Mouse (Mus musculus): ENCODE measurements at regions not wholly inside any gene's neighbourhood (a gene's known extent, or its start where the extent isn't known, plus 50 kb on each side); places are given as distances from the start of the nearest gene placed in this dataset.

GRCm38 (mm10) chr5:118355691-118356337, 110.8 kb downstream of the 2410131K14Rik start:
- no peak for ATAC-seq (ENCODE audit: low FRiP score, low read depth)
- Histone ChIP-seq H3K36me3 (no peaks in the 10 kb centered on the region), H3K27me3 (replicated peaks) (no peaks in the 10 kb centered on the region), H3K4me1 (peaks cover 17% of the 10 kb centered on the region), H3K9ac (no peak overlapping the region), H3K9me3 (no peaks in the 10 kb centered on the region), H3K4me2 (replicated peaks) (no peak overlapping the region), H3K27ac (no peak overlapping the region), H3K4me3 (no peak overlapping the region)
- WGBS: 56% methylated on average over 11 of the region's 11 CpGs

GRCm38 (mm10) chr5:118359646-118360373, 114.8 kb downstream of the 2410131K14Rik start:
- Histone ChIP-seq H3K4me3 (no peak overlapping the region), H3K9me3 (no peaks in the 10 kb centered on the region), H3K27ac (no peak overlapping the region), H3K4me1 (peaks cover 16% of the 10 kb centered on the region), H3K4me2 (replicated peaks) (no peak overlapping the region), H3K27me3 (replicated peaks) (no peaks in the 10 kb centered on the region), H3K9ac (no peak overlapping the region), H3K36me3 (no peaks in the 10 kb centered on the region)
- 67% methylated on average over 13 of the region's 13 CpGs for WGBS
- no peak for ATAC-seq (ENCODE audit: low FRiP score, low read depth)

- ATAC-seq (ENCODE audit: low FRiP score, low read depth): no peak
- no peaks in the 10 kb centered on the region for H3K27me3 ChIP-seq (replicated peaks)
- WGBS: 77% methylated on average over 16 of the region's 16 CpGs
- no peak overlapping the region for H3K4me3 ChIP-seq
- H3K9me3 ChIP-seq: no peaks in the 10 kb centered on the region
- no peak overlapping the region for H3K9ac ChIP-seq
- no peaks in the 10 kb centered on the region for H3K36me3 ChIP-seq
- H3K4me2 ChIP-seq (replicated peaks): no peak overlapping the region
- H3K27ac ChIP-seq: no peak overlapping the region
- peaks cover 18% of the 10 kb centered on the region for H3K4me1 ChIP-seq
These were observed 115.5 kb downstream of the 2410131K14Rik start for GRCm38 (mm10) chr5:118360374-118361064.

- Histone ChIP-seq H3K9me3 (no peaks in the 10 kb centered on the region), H3K27me3 (replicated peaks) (no peaks in the 10 kb centered on the region), H3K36me3 (no peaks in the 10 kb centered on the region), H3K9ac (no peak overlapping the region), H3K4me1 (peaks cover 16% of the 10 kb centered on the region), H3K27ac (no peak overlapping the region), H3K4me2 (replicated peaks) (no peak overlapping the region), H3K4me3 (no peak overlapping the region)
- WGBS: 85% methylated on average over 13 of the region's 13 CpGs
- ATAC-seq (ENCODE audit: low FRiP score, low read depth): no peak
These were observed 116.3 kb downstream of the 2410131K14Rik start for GRCm38 (mm10) chr5:118361133-118361852.

- no peak overlapping the region for H3K9ac ChIP-seq
- no peaks in the 10 kb centered on the region for H3K27me3 ChIP-seq (replicated peaks)
- H3K9me3 ChIP-seq: no peaks in the 10 kb centered on the region
- H3K27ac ChIP-seq: no peak overlapping the region
- ATAC-seq (ENCODE audit: low FRiP score, low read depth): no peak
- WGBS: 80% methylated on average over 8 of the region's 8 CpGs
- H3K4me3 ChIP-seq: no peak overlapping the region
- H3K36me3 ChIP-seq: no peaks in the 10 kb centered on the region
- peaks cover 16% of the 10 kb centered on the region for H3K4me1 ChIP-seq
- no peak overlapping the region for H3K4me2 ChIP-seq (replicated peaks)
These were observed 116.9 kb downstream of the 2410131K14Rik start for GRCm38 (mm10) chr5:118361853-118362406.

GRCm38 (mm10) chr5:118362738-118363137, 117.7 kb downstream of the 2410131K14Rik start:
- 69% methylated on average over 4 of the region's 4 CpGs for WGBS
- H3K4me3 ChIP-seq: no peak overlapping the region
- no peak overlapping the region for H3K9ac ChIP-seq
- no peak overlapping the region for H3K27ac ChIP-seq
- no peaks in the 10 kb centered on the region for H3K27me3 ChIP-seq (replicated peaks)
- ATAC-seq (ENCODE audit: low FRiP score, low read depth): no peak
- peaks cover 16% of the 10 kb centered on the region for H3K4me1 ChIP-seq
- no peaks in the 10 kb centered on the region for H3K36me3 ChIP-seq
- no peaks in the 10 kb centered on the region for H3K9me3 ChIP-seq
- H3K4me2 ChIP-seq (replicated peaks): no peak overlapping the region

GRCm38 (mm10) chr5:118363154-118363553, 118.1 kb downstream of the 2410131K14Rik start:
- Histone ChIP-seq H3K27me3 (replicated peaks) (no peaks in the 10 kb centered on the region), H3K9ac (no peak overlapping the region), H3K36me3 (no peaks in the 10 kb centered on the region), H3K27ac (no peak overlapping the region), H3K4me3 (no peak overlapping the region), H3K4me1 (peaks cover 16% of the 10 kb centered on the region), H3K9me3 (no peaks in the 10 kb centered on the region), H3K4me2 (replicated peaks) (no peak overlapping the region)
- WGBS: 74% methylated on average over 6 of the region's 6 CpGs
- no peak for ATAC-seq (ENCODE audit: low FRiP score, low read depth)

GRCm38 (mm10) chr5:118364646-118365045, 119.6 kb downstream of the 2410131K14Rik start:
- Histone ChIP-seq H3K4me1 (peaks cover 16% of the 10 kb centered on the region), H3K9me3 (no peaks in the 10 kb centered on the region), H3K4me2 (replicated peaks) (no peak overlapping the region), H3K4me3 (no peak overlapping the region), H3K9ac (no peak overlapping the region), H3K27ac (no peak overlapping the region), H3K36me3 (no peaks in the 10 kb centered on the region), H3K27me3 (replicated peaks) (no peaks in the 10 kb centered on the region)
- 93% methylated on average over 4 of the region's 4 CpGs for WGBS
- no peak for ATAC-seq (ENCODE audit: low FRiP score, low read depth)

GRCm38 (mm10) chr5:118365196-118365595, 120.2 kb downstream of the 2410131K14Rik start:
- Histone ChIP-seq H3K27me3 (replicated peaks) (no peaks in the 10 kb centered on the region), H3K9me3 (no peaks in the 10 kb centered on the region), H3K4me3 (no peak overlapping the region), H3K4me1 (peaks cover 16% of the 10 kb centered on the region; the same call in 1 of the 2 replicates), H3K36me3 (no peaks in the 10 kb centered on the region), H3K27ac (no peak overlapping the region), H3K4me2 (replicated peaks) (no peak overlapping the region), H3K9ac (no peak overlapping the region)
- ATAC-seq (ENCODE audit: low FRiP score, low read depth): no peak
- WGBS: 61% methylated on average over 7 of the region's 7 CpGs

GRCm38 (mm10) chr5:118365651-118366050, 120.6 kb downstream of the 2410131K14Rik start:
- Histone ChIP-seq H3K9ac (no peak overlapping the region), H3K9me3 (no peaks in the 10 kb centered on the region), H3K27ac (no peak overlapping the region), H3K4me3 (no peak overlapping the region), H3K4me2 (replicated peaks) (no peak overlapping the region), H3K4me1 (peaks cover 12% of the 10 kb centered on the region; the same call in 1 of the 2 replicates), H3K36me3 (no peaks in the 10 kb centered on the region), H3K27me3 (replicated peaks) (no peaks in the 10 kb centered on the region)
- WGBS: 23% methylated on average over 5 of the region's 5 CpGs
- ATAC-seq (ENCODE audit: low FRiP score, low read depth): no peak

- Histone ChIP-seq H3K9ac (no peak overlapping the region), H3K4me2 (replicated peaks) (no peak overlapping the region), H3K27ac (no peak overlapping the region), H3K27me3 (replicated peaks) (no peaks in the 10 kb centered on the region), H3K9me3 (no peaks in the 10 kb centered on the region), H3K4me3 (no peak overlapping the region), H3K36me3 (no peaks in the 10 kb centered on the region), H3K4me1 (peaks cover 7% of the 10 kb centered on the region; the same call in 1 of the 2 replicates)
- ATAC-seq (ENCODE audit: low FRiP score, low read depth): no peak
- 92% methylated on average over 11 of the region's 11 CpGs for WGBS
These were observed 122.0 kb downstream of the 2410131K14Rik start for GRCm38 (mm10) chr5:118367047-118367446.

All from neural tube, embryonic 12.5 days (tissue).